Mouse (Mus musculus) kidney, postnatal 36 days (tissue): ENCODE data around the gene Agxt2.
A peak's percentile ranks its signal among the peaks of the same experiment; 100 is the strongest.

Experiments used
- DNase-seq, 2 experiments: peaks; one replicate each; pipeline ENCODE4 v3.0.0; 2021 to 2022; ENCODE audit warnings: mixed read lengths in 2 of 2

The Agxt2 gene

GRCm38 (mm10) chr15:10358039-10358948 lies at the start of gene Agxt2:
Agxt2 (plus strand) TSS chr15:10358532.
- peak; percentile 80 to 82 for DNase-seq

GRCm38 (mm10) chr15:10311826-10312225 lies 46.5 kb upstream of the Agxt2 start:
- DNase-seq: no peak

GRCm38 (mm10) chr15:10313522-10314455 lies 44.5 kb upstream of the Agxt2 start:
- peak; percentile 52 to 79 for DNase-seq

- no peak for DNase-seq
Measured at GRCm38 (mm10) chr15:10325080-10325479, 33.3 kb upstream of the Agxt2 start, which contains the start of gene Gm21973. Gm21973 (plus strand) TSS chr15:10325380.

GRCm38 (mm10) chr15:10330626-10331025 lies 27.7 kb upstream of the Agxt2 start:
- DNase-seq: no peak

- DNase-seq: peak in 1 of 2 experiments; percentile 63
Measured at GRCm38 (mm10) chr15:10332566-10332965, 25.8 kb upstream of the Agxt2 start.

GRCm38 (mm10) chr15:10338606-10339005 lies 19.7 kb upstream of the Agxt2 start:
- DNase-seq: no peak

- DNase-seq: peak; percentile 25 to 34
Measured at GRCm38 (mm10) chr15:10347044-10347443, 11.3 kb upstream of the Agxt2 start.

GRCm38 (mm10) chr15:10366331-10366730 lies 8.0 kb downstream of the Agxt2 start:
- peak in 1 of 2 experiments; percentile 34 for DNase-seq

GRCm38 (mm10) chr15:10375404-10375803 lies 17.1 kb downstream of the Agxt2 start:
- no peak for DNase-seq

- DNase-seq: no peak
Measured at GRCm38 (mm10) chr15:10378338-10378959, 20.1 kb downstream of the Agxt2 start.

- DNase-seq: no peak
Measured at GRCm38 (mm10) chr15:10379757-10380458, 21.6 kb downstream of the Agxt2 start.

- no peak for DNase-seq
Measured at GRCm38 (mm10) chr15:10387263-10387662, 28.9 kb downstream of the Agxt2 start.

- DNase-seq: peak; percentile 79 to 92
Measured at GRCm38 (mm10) chr15:10399795-10400194, 41.5 kb downstream of the Agxt2 start.

- DNase-seq: peak; percentile 13 to 69
Measured at GRCm38 (mm10) chr15:10400415-10400814, 42.1 kb downstream of the Agxt2 start.

- DNase-seq: no peak
Measured at GRCm38 (mm10) chr15:10409842-10410241, 51.5 kb downstream of the Agxt2 start.

- no peak for DNase-seq
Measured at GRCm38 (mm10) chr15:10410881-10411280, 52.5 kb downstream of the Agxt2 start.

GRCm38 (mm10) chr15:10413656-10414055 lies 55.3 kb downstream of the Agxt2 start:
- DNase-seq: no peak

- no peak for DNase-seq
Measured at GRCm38 (mm10) chr15:10421138-10421784, 62.9 kb downstream of the Agxt2 start.

- DNase-seq: no peak
Measured at GRCm38 (mm10) chr15:10421785-10422144, 63.4 kb downstream of the Agxt2 start.

GRCm38 (mm10) chr15:10426124-10426523 lies 67.8 kb downstream of the Agxt2 start:
- no peak for DNase-seq
